Mouse (Mus musculus) bone marrow, adult 2 months (tissue): Measurements from ENCODE around the gene Gid8. TPM values are rescaled to one million over a fixed set of nuclear protein-coding genes. Genes with fewer than 3 reads are reported as not detected.

Source experiments
- H3K27ac ChIP-seq: fragments of 200-500 bp; 2 replicates; pipeline ENCODE4 v1.5.1; 2012; ENCODE audit warnings: low read depth, mild to moderate bottlenecking, control low read depth, inconsistent platforms, low read length; ENCODE audit not compliant: control insufficient read depth, poor library complexity, insufficient read depth
- H3K4me1 ChIP-seq: fragments of 200-500 bp; 2 replicates; pipeline ENCODE4 v1.6.1; 2011; ENCODE audit warnings: low read length; ENCODE audit not compliant: control insufficient read depth, insufficient read depth
- H3K4me3 ChIP-seq: fragments of 200-500 bp; replicated peaks from 2 replicates; pipeline ENCODE3; 2011; ENCODE audit warnings: mild to moderate bottlenecking, low read depth, low read length, control low read depth; ENCODE audit not compliant: control insufficient read depth
- CTCF ChIP-seq: fragments of 200-500 bp; IDR thresholded peaks from 2 replicates; pipeline ENCODE4 v1.5.1; 2011; ENCODE audit warnings: low read length, control low read depth; ENCODE audit not compliant: control insufficient read depth, insufficient read depth
- POLR2A ChIP-seq: fragments of 200-500 bp; IDR thresholded peaks from 2 replicates; pipeline ENCODE4 v1.6.1; 2011; ENCODE audit warnings: low read depth, mild to moderate bottlenecking, control low read depth, low read length, borderline replicate concordance; ENCODE audit not compliant: control insufficient read depth
- WGBS: fragments of 180-500 bp; shearing (Covaris S2); methylation state at CpG from one replicate; pipeline ENCODE4 v1.1.7; 2018; 5-methylcytosine and 5-hydroxymethylcytosine counted together
- polyA plus RNA-seq: library from polyadenylated mRNA; stranded (reverse); fragments of >200 nt; gene quantifications from 2 replicates; pipeline ENCODE4 v1.2.4, GENCODE M21; 2011; ENCODE audit warnings: low replicate concordance; ENCODE audit not compliant: missing spikeins, insufficient read depth, insufficient read length

The Gid8 gene
- 79.0 and 81.5 TPM in 2 replicates for polyA plus RNA-seq

GRCm38 (mm10) chr2:180709923-180710272 is at the start of gene Gid8, which contains the start of gene Dido1:
Gene Gid8, plus strand, starts transcription at chr2:180710117.
Gene Dido1, minus strand, starts transcription at chr2:180709999.
- TF ChIP-seq POLR2A (peak; percentile 72; the same call in 1 of the 2 replicates), CTCF (no peak)
- Histone ChIP-seq H3K4me1 (peaks cover 9% of the 10 kb centered on the region), H3K27ac (peak within 1 kb of the TSS; percentile 95), H3K4me3 (peak within 1 kb of the TSS; percentile 96)
- 0% methylated on average over 41 of the region's 43 CpGs for WGBS

GRCm38 (mm10) chr2:180660521-180660920 is 49.4 kb upstream of the Gid8 start:
- H3K4me1 ChIP-seq: no peaks in the 10 kb centered on the region
- no peak overlapping the region for H3K4me3 ChIP-seq
- no peak overlapping the region for H3K27ac ChIP-seq
- TF ChIP-seq CTCF: no peak
- no peak for TF ChIP-seq POLR2A
- WGBS: 94% methylated on average over 5 of the region's 5 CpGs

GRCm38 (mm10) chr2:180662008-180662407 is 47.9 kb upstream of the Gid8 start:
- WGBS: 87% methylated on average over 4 of the region's 4 CpGs
- H3K4me3 ChIP-seq: no peak overlapping the region

GRCm38 (mm10) chr2:180676706-180677105 is 33.2 kb upstream of the Gid8 start:
- no peak overlapping the region for H3K27ac ChIP-seq
- TF ChIP-seq CTCF (no peak), POLR2A (no peak)
- H3K4me3 ChIP-seq: no peak overlapping the region
- peaks cover 1% of the 10 kb centered on the region; the same call in 1 of the 2 replicates for H3K4me1 ChIP-seq
- WGBS: 84% methylated on average over 2 of the region's 2 CpGs

More at GRCm38 (mm10) chr2:180662008-180662407, 47.9 kb upstream of the Gid8 start:
- TF ChIP-seq POLR2A: no peak
- TF ChIP-seq CTCF: no peak
- no peaks in the 10 kb centered on the region for H3K4me1 ChIP-seq
- H3K27ac ChIP-seq: no peak overlapping the region

- TF ChIP-seq POLR2A: no peak
- TF ChIP-seq CTCF: peak; percentile 49; the same call in 1 of the 2 replicates
- 8% methylated on average over 4 of the region's 4 CpGs for WGBS
These were observed 31.2 kb upstream of the Gid8 start for GRCm38 (mm10) chr2:180678609-180679140.

GRCm38 (mm10) chr2:180681225-180681624 is 28.7 kb upstream of the Gid8 start:
- Histone ChIP-seq H3K4me1 (peaks cover 1% of the 10 kb centered on the region; the same call in 1 of the 2 replicates), H3K4me3 (no peak overlapping the region), H3K27ac (no peak overlapping the region)
- TF ChIP-seq CTCF (no peak), POLR2A (no peak)
- 58% methylated on average over 2 of the region's 2 CpGs for WGBS

More at GRCm38 (mm10) chr2:180678609-180679140, 31.2 kb upstream of the Gid8 start:
- Histone ChIP-seq H3K4me1 (peaks cover 1% of the 10 kb centered on the region; the same call in 1 of the 2 replicates), H3K27ac (no peak overlapping the region), H3K4me3 (no peak overlapping the region)

- 80% methylated on average over 2 of the region's 2 CpGs for WGBS
- TF ChIP-seq CTCF (no peak), POLR2A (no peak)
- Histone ChIP-seq H3K27ac (peak overlapping the region; percentile 30; the same call in 1 of the 2 replicates), H3K4me3 (no peak overlapping the region), H3K4me1 (peaks cover 1% of the 10 kb centered on the region; the same call in 1 of the 2 replicates)
These were observed 26.4 kb upstream of the Gid8 start for GRCm38 (mm10) chr2:180683524-180683923.

GRCm38 (mm10) chr2:180684031-180684430 is 25.9 kb upstream of the Gid8 start:
- Histone ChIP-seq H3K27ac (no peak overlapping the region), H3K4me1 (no peaks in the 10 kb centered on the region), H3K4me3 (no peak overlapping the region)
- 77% methylated on average over 4 of the region's 4 CpGs for WGBS
- TF ChIP-seq POLR2A: no peak
- no peak for TF ChIP-seq CTCF
